Mouse (Mus musculus): ENCODE results near the gene Gm21987.
A peak's percentile ranks its signal among the peaks of the same experiment; 100 is the strongest.

Gene Gm21987

DNA sequence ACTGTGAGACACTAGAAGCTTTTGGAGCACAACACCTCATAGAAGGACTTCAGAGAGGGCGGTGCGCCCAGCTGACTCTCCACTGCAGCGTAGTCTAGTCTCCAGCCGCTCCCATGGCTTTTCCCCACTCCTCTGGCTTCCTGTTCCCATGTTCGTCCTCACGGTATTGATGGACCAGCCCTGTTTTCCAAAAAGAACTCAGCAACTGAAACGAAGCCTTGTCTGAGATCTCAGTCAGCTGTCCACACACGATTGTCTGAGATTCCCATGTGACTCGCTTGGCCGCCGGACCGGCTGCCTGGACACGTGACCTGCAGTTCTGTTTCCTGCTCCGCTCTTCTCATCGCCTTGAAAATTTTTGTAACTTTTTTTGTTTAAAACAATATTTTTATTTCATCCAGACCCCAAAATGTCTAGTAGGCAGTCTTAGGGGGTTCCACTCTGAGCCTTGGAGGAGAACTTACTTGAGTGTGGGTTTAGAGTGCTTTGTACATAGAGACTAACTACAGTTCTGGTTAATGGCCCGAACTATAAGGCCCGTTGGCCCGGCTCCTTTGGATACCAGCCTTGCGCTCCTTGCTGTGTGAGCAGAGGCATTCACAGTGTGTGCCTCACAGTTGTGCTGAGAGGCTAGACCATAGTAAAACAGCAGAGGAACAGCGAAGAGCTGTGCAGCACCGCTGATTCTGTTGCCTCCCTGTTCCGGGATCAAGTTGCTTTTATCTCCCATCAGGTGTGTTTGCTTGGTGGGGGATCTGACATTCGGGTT, 45.5 kb downstream of the Gm21987 start:
- DNase-seq (ENCODE audit: extremely low spot score) = no peak

DNA sequence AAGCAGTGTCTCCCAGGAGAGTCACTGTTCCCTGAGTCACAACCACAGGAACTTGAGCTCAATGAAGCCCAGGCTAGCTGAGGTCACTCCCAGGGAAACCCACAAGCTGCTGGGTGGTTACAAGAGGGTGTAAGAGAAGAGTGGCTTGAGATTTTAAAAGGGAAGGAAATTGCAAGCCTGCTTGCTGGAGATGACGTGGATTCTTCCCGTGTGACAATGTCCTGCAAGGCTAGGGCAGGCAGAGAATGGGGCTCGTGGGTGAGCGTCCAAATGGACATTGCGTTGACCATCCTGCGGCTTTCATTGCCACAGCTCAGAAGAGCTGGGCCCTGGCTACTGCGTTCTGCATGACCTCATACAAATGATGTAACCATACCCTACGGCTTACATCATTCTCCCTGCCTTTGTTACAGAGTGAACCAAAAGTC, 47.4 kb downstream of the Gm21987 start:
- no peak for DNase-seq (ENCODE audit: extremely low spot score)

DNA sequence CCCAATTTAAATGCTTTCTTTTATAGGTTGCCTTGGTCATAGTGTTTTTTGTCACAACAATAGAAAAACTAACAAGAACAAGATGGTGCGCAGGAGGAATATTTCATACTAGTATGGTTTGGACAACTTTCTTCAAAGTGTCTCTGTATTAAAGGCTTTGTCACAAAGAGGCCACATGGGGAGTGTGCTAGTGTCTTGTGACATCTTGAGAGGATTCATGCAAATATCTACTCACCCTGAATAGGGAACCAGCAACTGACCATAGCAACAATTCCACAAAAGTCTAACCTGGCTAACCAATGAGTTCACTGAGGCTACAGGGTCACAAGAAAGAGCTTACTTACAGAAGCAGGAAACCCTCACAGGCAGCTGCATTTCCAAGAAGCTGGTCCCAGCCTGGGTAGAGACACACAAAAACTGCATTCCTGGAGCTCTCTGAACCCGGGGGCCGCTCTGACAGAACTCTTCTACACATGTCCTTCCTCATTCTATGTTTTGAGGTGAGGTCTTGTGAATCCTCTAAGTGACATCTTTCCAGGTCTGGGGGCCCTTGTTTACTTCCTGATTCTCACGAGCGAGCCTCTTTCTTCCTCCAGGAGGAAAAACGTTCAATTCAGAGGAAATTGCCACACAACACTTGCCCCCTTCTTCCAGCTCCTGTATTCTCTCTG, 48.4 kb downstream of the Gm21987 start:
- no peak for DNase-seq (ENCODE audit: extremely low spot score)

DNA sequence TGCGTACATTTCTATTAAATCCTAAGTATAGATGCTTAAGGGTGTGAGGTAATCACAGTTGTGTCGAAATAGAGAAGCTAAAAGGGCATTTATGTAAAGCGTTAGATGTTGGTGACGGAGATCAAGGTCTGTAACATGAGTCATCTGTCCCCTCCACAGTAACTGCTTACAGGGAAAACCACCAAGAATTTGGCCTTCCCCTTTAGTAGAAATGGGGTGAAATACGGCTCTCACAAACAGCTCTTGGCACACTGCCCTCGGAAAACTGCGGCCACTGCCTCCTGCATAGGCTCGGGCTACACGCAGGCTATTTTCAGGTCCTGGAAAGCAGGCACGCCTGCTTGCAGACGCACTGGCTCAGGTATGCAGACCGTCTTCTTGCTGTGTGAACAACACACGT, 49.3 kb downstream of the Gm21987 start:
- DNase-seq (ENCODE audit: extremely low spot score) = no peak

DNA sequence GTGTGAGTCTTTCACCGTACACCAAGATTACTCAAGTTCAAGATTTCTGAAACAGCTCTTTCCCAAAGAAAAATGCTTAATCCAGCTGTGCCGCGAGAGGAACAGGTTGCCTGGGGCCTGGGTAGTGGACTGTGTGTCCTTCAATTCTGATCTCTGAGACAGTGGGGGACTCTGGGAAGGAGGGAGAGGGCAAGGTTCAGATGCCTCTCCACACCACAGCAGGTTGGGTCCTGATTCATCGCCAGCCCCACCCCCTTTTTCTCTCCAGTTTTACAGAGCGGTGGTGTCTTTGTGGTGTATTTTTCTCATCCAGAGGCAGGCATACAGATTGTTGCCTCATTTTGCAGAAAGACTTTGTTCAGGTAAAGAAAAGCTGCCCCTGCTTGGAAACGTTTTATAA, 51.4 kb downstream of the Gm21987 start:
- no peak for DNase-seq (ENCODE audit: extremely low spot score)

DNA sequence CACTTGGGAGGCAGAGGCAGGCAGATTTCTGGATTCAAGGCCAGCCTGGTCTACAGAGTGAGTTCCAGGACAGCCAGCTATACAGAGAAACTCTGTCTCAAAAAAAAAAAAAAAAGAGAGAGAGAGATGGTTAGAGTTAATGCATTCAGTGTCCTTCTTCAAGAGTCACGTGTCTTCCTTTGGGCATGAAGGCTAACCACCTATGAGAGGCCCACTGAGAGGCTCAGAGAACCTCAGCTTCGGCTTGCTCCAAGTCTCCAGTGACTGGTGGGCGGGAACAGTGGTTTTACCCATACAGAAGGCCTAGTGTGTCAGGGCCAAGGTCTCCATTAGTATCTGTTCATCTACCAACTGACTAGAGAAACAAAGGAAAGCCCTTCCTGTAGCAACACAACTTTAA, 52.2 kb downstream of the Gm21987 start:
- DNase-seq (ENCODE audit: extremely low spot score) = no peak

DNA sequence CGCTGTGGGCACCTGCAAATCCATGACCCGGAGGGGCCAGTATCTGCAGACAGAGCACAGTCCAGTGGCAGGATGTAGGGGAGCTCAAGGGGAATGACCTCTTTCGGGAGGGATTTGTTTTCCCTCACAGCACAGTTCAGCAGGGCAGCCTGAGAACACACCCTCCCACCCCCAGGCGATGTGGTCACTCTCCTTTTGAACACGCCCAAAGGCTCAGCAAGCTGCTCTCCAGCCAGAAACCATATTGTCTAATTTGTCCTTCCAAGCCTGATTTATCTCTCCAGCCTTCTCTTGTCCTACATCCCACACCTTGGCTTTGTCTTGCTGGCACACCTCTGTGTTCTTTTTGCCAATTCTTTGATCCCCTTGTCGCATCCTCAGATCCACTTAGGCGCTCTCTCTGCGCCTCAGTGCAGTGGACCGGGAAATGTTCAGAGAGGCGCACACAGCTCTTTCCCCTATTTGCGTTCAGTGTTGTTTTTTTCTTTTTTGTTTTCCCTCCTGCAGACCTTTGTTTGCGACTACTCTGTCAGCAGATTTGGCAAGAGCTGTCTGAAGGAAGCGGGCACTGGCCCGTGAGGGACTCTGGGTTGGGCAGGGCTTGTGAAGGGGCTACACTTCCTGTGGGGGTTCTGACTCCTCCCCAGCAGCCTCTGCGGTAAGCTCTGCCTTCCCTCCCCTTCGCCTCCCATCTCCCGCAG, 52.8 kb downstream of the Gm21987 start:
- DNase-seq (ENCODE audit: extremely low spot score) = peak; percentile 60

DNA sequence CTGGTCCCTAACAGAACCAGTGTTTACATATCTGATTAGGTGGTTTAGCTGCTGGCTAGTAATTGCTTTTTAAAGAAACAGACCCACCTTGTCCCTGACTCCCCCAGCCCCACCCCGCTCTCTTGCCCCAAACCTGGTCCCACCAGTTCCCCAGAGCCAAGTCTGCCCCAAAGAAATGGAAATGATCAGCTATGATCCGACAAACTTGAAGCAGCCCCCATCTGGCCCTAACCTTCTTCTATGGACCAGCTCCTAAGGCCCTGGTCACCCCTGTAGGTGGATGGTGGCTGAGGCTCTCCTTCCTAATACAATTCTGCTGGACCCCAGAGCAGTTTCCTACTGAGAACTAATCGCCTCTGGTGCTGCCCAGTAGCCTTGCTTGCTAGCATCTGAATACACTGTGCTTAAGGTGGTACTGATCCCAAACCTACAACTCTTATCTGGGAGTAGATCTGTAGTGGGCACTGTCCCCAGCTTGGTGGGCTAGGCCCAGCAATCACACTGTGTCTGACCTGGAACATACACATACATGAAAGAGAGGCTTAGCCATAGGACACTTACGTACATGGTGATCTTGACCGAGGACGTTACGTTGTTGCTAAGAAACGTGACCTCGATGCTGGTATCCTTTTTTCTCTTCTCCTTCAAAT, 53.6 kb downstream of the Gm21987 start:
- no peak for DNase-seq (ENCODE audit: extremely low spot score)

DNA sequence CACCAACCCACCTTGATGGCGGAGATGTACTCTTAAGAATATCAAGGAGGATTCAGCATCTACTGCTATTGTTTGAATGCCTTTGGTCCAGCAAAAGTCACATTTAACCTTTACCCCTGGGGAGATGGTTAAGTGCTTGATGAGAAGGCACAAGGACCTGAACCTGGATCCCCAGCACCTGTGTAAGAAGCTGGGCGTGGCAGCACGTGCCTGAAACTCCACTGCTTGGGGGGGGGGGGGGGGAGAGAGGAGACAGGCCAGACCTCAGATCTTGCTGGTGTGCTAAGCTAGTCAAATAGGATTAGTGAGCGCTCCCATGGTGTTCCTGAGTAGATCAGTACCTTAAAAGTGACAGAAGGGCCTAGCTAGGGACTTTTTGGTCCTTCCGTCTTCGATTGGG, 54.6 kb downstream of the Gm21987 start:
- DNase-seq (ENCODE audit: extremely low spot score) = no peak

DNA sequence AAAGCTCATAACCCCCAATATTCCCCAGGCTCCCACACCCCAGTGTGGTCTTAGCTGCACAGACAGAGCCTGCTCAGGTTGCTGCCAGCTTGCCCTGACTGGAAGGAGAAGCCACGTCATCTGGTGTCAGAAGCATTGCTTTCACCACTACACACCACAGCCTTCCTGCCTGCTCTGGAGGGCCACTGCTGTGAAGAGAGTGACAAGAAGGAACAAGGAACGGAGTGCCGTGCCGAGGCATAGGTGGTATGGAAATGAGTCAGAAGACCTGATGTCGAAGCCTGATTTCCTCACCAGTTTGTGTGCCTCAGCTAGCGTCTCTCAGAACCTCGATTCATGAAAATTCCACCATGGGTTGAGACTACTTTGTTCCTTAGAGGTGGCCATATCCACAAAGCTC, 56.8 kb downstream of the Gm21987 start:
- DNase-seq (ENCODE audit: extremely low spot score) = no peak

DNA sequence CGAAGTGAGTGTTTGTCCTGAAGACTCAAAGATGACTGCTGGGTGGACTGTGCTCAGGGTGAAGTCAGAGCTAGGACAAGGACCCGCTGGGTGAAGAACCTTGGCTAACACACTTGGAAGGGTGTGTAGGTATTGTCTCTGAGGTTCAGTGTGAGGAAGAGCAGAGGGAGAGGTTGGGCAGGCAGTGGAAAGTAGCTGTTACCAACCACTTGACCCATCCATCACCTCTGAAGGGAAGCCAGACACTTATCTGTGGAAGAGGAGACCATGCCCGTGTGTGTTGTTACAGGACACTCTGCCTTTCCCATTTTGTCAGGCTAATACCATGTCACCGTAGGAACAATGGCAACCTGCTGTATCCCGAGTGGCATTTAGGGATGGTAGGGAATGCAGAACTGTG, 59.5 kb downstream of the Gm21987 start:
- no peak for DNase-seq (ENCODE audit: extremely low spot score)

DNA sequence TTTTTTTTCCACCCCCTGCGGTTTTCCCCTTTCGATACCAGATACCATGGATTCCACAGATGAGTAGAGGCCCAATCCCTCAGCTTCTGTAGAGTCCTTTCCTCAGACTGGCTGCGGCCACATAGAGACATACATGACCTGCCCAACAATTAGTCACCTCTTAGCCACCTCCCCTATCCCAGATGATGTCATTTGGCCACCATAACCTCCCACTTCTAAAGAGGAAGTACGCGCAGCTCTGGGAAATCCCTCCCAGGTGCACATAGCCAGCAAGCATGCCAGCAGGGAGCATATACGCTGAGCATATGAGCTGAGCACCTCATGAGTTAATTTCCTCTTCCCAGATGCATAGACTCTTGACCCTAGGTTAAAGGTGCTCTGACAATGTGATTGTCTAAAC, 59.9 kb downstream of the Gm21987 start:
- DNase-seq (ENCODE audit: extremely low spot score) = no peak

DNA sequence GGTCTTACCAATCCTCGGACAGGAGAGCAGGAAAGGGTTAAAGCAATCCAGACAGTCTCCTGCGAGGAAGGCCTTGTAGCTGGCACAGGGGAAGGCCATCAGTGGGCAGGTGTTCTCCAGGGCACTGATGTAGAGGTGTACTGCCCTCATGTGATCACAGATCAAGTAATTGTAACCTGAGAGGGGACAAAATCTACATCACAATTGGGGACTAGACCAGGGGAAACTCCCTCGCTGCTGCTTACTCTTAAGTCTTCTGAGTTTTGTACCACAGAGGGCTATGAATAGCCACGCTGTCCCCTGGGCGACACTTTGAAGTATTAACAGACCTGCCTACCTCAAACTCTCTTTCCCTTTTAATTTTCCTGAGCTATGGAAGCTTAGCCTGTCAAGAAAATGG, 60.7 kb downstream of the Gm21987 start:
- DNase-seq (ENCODE audit: extremely low spot score) = no peak

DNA sequence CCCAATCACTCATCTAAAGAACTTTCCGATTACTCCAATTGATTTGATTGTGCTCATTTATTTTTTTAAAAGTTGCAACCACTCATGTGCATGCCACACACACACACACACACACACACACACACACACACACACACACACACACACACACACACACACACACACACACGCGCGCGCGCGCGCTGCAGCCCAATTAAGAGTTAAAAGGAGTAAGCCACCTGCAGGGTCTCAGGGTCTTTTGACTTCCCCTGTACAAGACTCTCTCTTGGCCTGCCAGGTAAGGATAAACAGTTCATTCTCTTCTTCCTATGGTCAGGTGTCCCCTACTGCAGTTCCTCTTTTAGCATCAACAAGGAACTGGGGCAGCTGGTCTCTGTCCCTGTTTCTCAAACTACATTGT, 61.6 kb downstream of the Gm21987 start:
- DNase-seq (ENCODE audit: extremely low spot score) = no peak

Data from embryo, embryonic 9.5 days (tissue).